Mouse (Mus musculus): ENCODE measurements around the gene Acat3.
"Not testable (repeated sequence)": the region's sequence is repeated elsewhere in the genome, so short reads cannot be mapped to it uniquely, and the experiment has no call there.

The Acat3 gene

DNA sequence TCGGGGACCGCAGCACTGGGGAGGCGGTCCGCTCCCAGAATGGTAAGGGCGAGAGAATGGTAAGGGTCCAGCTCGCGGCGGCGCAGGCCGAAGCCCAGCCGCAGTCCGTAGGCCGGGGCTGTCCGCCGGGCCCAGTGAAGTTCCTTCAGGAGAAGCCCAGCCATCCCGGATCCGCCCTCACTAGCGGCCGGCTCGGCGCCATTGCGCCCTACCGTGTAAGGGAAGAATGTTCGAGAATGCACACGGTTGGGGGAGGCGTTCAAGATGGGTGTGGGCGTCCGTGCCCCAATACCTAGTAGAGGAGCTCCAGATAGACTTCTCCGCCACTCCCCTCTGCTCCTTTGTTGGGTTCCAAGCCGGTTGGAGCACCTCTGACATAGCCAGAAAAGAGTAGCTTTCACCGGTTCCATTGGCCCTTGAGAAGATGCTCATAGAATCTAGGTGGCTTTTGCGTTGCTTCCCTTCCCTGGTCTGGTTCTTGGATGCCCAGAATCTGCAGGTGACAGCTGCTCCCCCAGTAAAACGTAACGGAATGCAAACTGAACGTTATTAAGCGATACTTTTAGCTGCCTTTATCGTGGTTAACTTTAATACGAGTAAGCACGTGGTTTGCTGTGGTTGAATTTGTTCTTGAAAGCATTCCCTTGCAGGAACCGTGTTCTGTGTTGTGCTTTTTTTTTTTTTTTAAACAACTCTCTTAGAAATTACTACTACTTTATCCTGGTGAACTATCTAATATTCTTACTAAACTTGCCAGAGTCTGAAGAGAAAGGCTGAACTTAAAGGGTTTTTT lies 23.6 kb downstream of the Acat3 start:
- DNase-seq: no peak

- DNase-seq: peak; percentile 98
Observed at GRCm38 (mm10) chr17:12915881-12916583, 24.4 kb downstream of the Acat3 start, which contains the start of gene Mrpl18. Mrpl18 (minus strand) TSS chr17:12916345.

DNA sequence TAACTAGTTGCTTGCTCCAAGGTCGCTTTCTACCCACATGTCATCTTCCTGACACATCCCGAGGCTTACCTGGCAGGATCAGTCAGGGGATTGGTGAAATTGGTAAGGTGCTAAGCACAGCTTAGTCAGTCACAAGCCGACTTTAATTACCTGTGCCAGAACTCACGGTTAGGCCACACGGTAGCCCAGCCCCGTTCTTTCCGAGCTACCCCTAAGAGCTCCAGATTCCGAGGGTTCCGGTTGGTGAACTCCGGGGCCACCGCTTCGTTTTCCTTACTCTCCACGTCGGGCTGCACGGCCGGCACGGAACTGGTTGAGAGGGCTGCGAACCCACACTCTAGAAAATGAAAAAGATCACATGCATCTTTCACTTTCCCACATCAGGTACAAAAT lies 24.9 kb downstream of the Acat3 start, which contains the start of gene Tcp1:
Gene Tcp1, plus strand, starts transcription at position 214 of the 393 bp plus-strand sequence.
- no peak for DNase-seq

DNA sequence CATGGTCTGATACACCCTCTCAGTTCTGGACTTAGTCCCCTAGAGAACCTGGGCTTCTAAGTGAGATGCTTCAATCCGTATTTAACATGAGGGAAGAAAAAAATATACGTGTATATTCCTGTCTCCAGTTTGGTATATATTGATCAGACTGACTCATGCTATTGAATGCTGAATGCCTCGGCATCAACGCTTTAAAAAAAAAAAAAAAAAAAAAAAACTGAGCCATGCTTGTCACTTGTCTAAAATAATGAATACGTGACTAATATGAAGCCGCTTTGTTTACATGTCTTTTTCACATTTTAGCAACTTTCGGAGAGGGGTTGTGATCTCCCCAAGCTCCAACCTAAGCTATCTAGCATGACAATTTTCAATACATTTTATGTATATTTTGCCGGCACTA lies 30.0 kb downstream of the Acat3 start:
- DNase-seq: no peak

DNA sequence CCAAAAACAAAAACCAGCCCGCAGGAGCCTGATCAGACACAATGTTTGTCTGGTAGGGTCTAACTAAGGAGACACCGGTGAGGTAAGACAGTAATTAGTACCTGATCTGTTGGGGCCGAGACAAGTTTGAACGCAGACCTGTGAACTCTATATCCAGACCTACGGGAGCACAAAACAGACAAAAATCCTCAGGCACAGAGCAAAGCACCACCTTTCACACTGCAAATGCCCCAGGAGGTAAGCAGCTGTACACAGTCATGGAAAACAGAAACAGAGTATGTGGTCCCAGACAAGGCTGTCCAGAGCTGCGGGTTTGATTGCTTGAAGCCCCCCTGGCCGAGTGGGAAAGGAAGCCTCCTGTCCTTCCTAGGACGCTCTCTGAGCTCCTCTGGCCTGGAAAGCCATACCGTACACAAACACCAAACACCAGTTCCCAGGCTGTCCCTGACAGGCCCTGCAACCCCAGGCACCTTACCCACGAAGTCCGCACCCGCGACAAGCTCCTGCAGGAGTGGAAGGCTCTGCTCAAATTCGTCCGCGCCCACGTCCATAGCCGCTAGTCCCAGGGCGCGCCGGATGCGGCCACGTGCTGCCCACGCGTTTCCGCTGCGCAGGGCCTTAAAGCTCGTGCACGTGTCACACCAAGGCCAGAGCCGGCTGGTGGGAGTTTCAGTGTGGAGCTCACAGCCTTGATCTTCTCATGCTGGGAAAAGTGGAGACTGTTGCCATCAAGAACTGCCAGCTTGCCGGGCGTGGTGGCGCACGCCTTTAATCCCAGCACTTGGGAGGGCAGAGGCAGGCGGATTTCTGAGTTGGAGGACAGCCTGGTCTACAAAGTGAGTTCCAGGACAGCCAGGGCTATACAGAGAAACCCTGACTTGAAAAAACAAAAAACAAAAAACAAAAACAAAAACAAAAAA lies 30.8 kb downstream of the Acat3 start, which contains the start of gene Pnldc1:
Gene Pnldc1, minus strand, starts transcription at position 870 of the 920 bp plus-strand sequence.
- DNase-seq: no peak

DNA sequence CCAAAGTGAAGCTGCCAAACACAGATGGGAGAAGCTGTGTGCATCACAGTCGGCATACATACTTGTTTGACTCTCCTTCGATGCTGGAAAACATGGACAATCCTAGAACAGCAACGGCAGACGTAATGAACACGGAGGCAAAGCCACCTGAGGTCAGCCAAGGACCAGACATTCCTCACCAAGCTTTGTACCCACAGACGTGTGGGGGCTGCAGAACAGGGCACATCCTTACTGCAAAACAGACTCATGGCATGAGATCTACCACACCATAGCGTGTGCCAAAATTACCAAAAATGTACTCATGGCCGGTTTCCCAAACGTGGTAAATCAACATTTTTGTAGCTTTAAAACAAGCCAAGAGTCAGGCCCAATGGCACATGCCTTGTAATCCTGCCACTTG lies 34.0 kb downstream of the Acat3 start:
- DNase-seq: no peak

GRCm38 (mm10) chr17:12905810-12906209 lies 34.6 kb downstream of the Acat3 start:
- no peak for DNase-seq

DNA sequence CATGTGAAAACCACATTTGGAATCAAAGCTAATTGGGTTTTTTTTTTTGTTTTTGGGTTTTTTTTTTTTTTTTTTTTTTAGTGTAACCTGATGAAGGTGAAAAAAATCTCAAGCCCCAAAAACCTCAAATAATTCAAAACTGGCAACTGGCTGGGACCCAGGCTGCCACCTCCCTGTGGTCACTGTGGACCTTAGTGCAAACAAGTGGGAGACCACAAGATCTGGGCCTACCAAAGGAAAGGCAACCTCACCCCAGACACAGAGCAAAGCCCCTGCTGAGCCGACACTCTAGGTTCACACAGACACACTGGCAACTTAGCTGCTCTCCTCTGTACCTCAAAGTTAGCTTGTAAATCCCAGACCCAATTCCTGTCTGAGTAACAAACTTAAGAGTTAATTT lies 36.1 kb downstream of the Acat3 start:
- DNase-seq: no peak

DNA sequence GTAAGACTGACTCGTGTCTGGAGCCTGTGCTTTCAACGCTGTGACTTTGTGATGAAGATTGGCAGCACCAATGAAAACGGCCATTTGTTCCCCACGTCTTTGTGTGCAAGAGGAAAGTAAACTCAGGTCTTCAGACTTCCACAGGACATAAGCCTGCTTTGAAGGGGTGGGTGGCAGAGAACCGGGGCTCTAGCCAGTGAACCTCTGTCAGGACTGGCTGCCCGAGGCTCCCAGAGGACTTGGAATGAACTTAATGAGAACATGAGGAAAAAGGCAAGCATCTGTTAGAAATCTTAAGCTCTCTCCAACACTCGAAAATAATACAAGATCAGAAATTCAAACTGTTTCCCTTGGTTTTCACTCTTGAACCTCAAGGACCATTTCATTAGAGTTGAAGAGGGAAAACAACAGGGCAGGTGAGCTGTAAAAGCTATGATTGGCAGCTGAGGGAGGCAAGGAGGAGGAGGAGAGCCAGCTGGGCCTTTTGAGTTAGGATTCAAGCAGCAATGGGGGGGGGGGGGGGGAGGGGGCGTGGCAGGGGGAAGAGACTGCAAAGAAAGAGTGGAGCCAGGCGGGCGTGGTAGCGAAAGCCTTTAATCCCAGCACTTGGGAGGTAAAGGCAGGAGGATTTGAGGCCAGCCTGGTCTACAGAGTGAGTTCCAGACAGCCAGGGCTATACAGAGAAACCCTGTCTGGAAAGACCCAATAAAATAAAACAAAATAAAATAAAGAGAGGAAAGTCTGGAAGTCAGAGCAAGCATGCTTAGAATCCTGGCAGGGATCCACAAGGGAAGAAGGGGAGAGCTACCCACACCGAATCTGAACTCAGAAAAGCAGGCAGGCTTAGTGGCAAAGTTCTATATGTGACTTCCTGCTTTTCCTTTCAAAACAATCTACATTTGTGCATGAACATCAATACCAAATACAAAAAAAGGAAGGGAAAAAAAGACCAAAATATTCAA lies 36.7 kb downstream of the Acat3 start:
- DNase-seq: no peak

DNA sequence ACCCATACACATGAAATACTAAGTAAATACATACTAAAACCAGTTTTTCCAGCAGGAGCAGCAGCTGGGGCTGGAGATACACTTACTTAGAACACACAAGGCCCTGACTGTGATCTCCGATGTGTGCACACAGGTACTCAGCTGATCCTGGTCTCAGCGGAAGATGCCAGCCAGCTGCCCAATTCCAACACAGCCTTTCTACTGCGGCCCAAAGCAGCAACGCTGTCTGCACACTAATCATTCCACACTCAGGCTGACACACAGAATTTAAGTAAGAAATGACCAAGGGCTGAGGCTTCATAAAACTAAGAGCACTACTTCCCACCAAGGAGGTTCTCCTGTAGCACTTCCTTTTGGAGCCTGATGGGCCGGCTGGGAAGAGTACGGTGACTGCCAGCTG lies 38.1 kb downstream of the Acat3 start:
- no peak for DNase-seq

- DNase-seq: not testable (repeated sequence)
Observed at GRCm38 (mm10) chr17:12898607-12899006, 41.8 kb downstream of the Acat3 start.

DNA sequence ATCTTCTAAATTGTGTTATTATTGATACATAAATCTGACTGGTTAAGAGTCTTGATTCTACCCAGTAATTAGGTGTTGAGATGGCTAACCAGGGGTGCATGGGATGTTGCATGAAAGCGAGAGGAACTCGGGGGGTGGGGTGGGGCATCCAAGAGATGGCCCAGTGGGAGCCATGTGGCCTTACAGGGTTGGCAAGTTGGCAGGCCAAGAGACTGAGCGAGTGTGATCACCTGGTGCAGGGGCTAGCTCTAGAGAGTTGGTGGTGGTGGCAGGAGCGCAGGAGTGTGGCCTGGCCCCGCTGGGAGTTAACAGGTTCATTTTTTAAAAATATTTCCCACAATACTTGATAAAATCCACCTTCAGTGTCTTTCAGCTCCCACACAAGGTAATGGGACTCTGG lies 42.7 kb downstream of the Acat3 start:
- DNase-seq: no peak

DNA sequence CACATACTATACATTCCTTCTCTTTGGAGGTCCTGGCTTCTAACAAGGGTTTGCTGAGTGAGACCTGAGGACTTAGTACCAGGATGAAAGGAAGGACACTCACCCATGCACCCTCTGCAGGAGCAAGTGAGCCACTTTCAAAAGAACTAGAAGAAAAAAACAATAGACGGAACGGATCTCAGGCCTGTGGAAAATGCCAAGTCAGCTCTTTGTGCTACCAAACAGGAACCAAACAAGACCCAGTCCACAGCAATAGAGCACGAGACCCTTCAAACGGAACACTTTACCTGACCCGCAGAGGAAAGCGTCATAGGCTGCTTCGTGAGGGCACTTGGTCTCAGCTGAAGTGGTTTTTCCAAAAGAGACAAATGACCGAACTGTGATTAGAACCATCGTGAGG lies 48.4 kb downstream of the Acat3 start:
- DNase-seq: no peak

DNA sequence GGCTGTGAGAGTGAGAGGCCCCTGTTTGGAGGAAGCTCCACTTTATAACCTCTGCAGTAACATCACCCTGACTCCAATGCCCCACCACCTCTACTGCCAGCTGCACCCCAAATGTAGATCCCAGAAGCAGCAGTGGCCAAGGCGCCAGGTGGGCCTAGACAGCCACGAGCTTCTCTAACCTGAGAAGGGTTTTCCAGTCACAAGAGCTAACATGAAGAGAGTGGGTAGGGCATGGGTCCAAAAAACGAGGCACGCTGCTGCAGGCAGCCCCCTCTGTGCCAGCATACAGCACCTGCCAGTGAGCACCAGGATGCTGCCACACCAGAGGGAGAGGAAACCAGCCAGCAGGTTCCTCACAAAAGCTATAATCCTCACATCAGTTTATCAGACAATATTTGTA lies 49.3 kb downstream of the Acat3 start:
- no peak for DNase-seq

DNA sequence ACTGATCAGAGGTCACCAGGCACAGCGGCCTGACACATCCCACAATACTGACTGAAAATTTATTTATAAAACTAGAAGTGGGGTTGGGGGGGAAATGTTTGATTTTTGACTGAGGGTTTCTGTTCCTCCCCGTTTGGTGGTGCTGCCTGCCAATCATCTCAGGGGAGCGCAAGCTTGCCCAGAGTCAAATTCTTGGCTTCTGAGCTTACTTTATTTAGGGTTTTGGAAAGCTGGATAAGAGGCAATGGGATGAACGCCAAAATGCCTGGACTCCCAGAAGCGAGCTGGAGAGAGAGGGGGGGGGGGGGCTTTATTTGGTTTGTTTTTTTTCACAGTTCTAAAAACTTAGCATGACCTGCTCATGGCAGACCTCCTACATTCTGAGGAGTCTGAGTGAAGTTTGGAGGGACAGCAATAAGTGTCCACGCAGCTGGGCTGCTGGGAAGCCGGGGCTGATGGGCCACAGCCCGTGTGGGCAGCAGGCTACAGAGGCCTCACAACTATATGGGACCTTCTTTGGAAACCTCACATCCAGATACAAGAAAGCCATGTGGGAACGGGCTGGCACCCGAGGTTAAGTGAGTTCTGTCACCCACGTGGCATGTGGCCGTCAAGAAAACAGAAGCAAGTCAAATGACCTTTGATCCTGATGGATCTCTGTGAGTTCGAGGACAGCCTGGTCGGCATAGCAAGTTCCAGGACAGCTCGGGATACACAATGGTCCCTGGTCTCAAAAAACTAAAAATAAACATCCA lies 53.2 kb downstream of the Acat3 start:
- no peak for DNase-seq

DNA sequence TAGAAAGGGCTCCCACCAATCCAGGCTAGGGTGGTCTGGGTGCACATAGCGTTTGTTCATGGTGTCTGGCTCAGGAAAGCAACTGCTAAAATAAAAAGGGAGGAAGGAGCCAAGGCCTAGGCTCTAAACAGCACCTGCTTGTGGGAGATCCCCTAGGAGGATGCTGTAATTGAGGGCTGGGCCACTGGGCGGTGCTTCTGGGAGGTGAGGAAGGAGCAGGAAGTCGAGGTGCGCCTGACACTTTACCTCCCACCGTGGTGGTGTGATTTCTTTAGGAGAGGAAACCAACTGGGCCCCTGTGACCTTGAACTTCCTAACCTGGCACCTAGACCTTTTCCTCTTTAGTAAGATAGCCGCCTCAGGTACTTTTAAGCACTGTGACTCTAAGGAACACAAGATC lies 53.8 kb downstream of the Acat3 start:
- DNase-seq: no peak

GRCm38 (mm10) chr17:12881216-12881615 lies 59.2 kb downstream of the Acat3 start:
- no peak for DNase-seq

DNA sequence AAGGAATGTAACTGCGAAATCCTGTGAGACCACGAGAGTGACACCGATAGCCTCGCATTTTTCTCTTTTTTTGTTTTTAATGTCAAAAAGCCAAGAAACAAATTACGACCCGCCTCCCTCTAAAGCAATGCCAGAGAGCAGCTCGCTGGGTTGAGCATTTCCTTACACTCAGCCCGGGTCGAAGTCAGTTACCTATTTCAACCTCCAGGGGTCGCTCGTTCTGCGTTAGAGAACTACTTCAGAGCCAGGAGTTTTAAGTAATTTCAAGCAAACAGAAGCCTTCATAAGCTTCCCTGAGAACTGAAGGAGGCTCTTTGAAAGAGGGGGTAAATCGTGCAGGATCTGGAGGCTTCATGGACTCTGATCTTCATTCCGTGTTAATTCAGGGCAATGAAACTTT lies 60.2 kb downstream of the Acat3 start:
- peak; percentile 88 for DNase-seq

GRCm38 (mm10) chr17:12875734-12876133 lies 64.7 kb downstream of the Acat3 start, which contains the start of gene Mrgprh:
Mrgprh (plus strand) TSS chr17:12876034.
- DNase-seq: no peak
